Mouse (Mus musculus) regulatory T cell (primary cell): ENCODE data around the gene Arrdc1.
"Not testable (repeated sequence)": the region's sequence is repeated elsewhere in the genome, so short reads cannot be mapped to it uniquely, and the experiment has no call there.

Source experiments
- in situ Hi-C: fragments of 300-600 bp; cut with MboI, MseI; formaldehyde crosslinking; loops from one replicate; pipeline ENCODE4 v1.15.1; 2025; ENCODE audit warnings: high pct_unique_total_duplicates

Arrdc1 gene

GRCm38 (mm10) chr2:24935057-24935796 lies at the start of gene Arrdc1:
Gene Arrdc1, minus strand, starts transcription at chr2:24935252.
- in situ Hi-C loops = no loop called here

- in situ Hi-C loops = no loop called here
Measured at GRCm38 (mm10) chr2:24976960-24977359, 41.9 kb upstream of the Arrdc1 start.

- in situ Hi-C loops = no loop called here
Measured at GRCm38 (mm10) chr2:24975704-24976297, 40.7 kb upstream of the Arrdc1 start, which contains the start of gene Pnpla7. Gene Pnpla7, plus strand, starts transcription at chr2:24976033.

GRCm38 (mm10) chr2:24974906-24975703 lies 40.1 kb upstream of the Arrdc1 start, which contains the start of gene Mrpl41:
Gene Mrpl41, minus strand, starts transcription at chr2:24975098.
- in situ Hi-C loops = loop anchor here (25.0 kb wide), 2 partner anchors 1012 to 1937 kb away; partner anchors contain the start of genes Camsap1, Med22, Rpl7a and Surf1

- in situ Hi-C loops = loop anchor here (25.0 kb wide), 2 partner anchors 1013 to 1938 kb away; partner anchors contain the start of genes Camsap1, Med22, Rpl7a and Surf1
Measured at GRCm38 (mm10) chr2:24974452-24974851, 39.4 kb upstream of the Arrdc1 start.

- in situ Hi-C loops = loop anchor here (25.0 kb wide), 2 partner anchors 1017 to 1942 kb away; partner anchors contain the start of genes Camsap1, Med22, Rpl7a and Surf1
Measured at GRCm38 (mm10) chr2:24970386-24970785, 35.3 kb upstream of the Arrdc1 start.

GRCm38 (mm10) chr2:24962304-24963000 lies 27.4 kb upstream of the Arrdc1 start, which contains the start of gene Dph7:
Gene Dph7, plus strand, starts transcription at chr2:24962400.
- in situ Hi-C loops = loop anchor here (25.0 kb wide), 2 partner anchors 1025 to 1950 kb away; partner anchors contain the start of genes Camsap1, Med22, Rpl7a and Surf1

GRCm38 (mm10) chr2:24960910-24961309 lies 25.9 kb upstream of the Arrdc1 start:
- in situ Hi-C loops = loop anchor here (25.0 kb wide), 2 partner anchors 1026 to 1951 kb away; partner anchors contain the start of genes Camsap1, Med22, Rpl7a and Surf1

GRCm38 (mm10) chr2:24952537-24953055 lies 17.5 kb upstream of the Arrdc1 start:
- in situ Hi-C loops = loop anchor here (25.0 kb wide), 2 partner anchors 1035 to 1960 kb away; partner anchors contain the start of genes Camsap1, Med22, Rpl7a and Surf1

GRCm38 (mm10) chr2:24950189-24950535 lies 15.1 kb upstream of the Arrdc1 start:
- in situ Hi-C loops = loop anchor here (25.0 kb wide), 2 partner anchors 1037 to 1962 kb away; partner anchors contain the start of genes Camsap1, Med22, Rpl7a and Surf1

GRCm38 (mm10) chr2:24949421-24950188 lies 14.6 kb upstream of the Arrdc1 start, which contains the start of gene Zmynd19:
Gene Zmynd19, plus strand, starts transcription at chr2:24949792.
- in situ Hi-C loops = loop anchor here (25.0 kb wide), 2 partner anchors 1038 to 1963 kb away; partner anchors contain the start of genes Camsap1, Med22, Rpl7a and Surf1

- in situ Hi-C loops = not testable (repeated sequence)
Measured at GRCm38 (mm10) chr2:24944304-24944703, 9.3 kb upstream of the Arrdc1 start.

GRCm38 (mm10) chr2:24942092-24942491 lies 7.0 kb upstream of the Arrdc1 start:
- in situ Hi-C loops = no loop called here

- in situ Hi-C loops = no loop called here
Measured at GRCm38 (mm10) chr2:24934441-24934963, 550 bp downstream of the Arrdc1 start.

GRCm38 (mm10) chr2:24929593-24929992 lies 5.5 kb downstream of the Arrdc1 start:
- in situ Hi-C loops = no loop called here

GRCm38 (mm10) chr2:24929119-24929518 lies 5.9 kb downstream of the Arrdc1 start:
- in situ Hi-C loops = no loop called here

GRCm38 (mm10) chr2:24927810-24928479 lies 7.1 kb downstream of the Arrdc1 start:
- in situ Hi-C loops = no loop called here

GRCm38 (mm10) chr2:24926965-24927358 lies 8.1 kb downstream of the Arrdc1 start:
- in situ Hi-C loops = no loop called here
